Mouse (Mus musculus) embryo, embryonic 10.5 days (tissue): ENCODE results near the gene Olfr1459.

ENCODE experiments used
- DNase-seq: peaks from one replicate; pipeline ENCODE4 v3.0.0-alpha.2; 2015; ENCODE audit warnings: low spot score

The Olfr1459 gene

DNA sequence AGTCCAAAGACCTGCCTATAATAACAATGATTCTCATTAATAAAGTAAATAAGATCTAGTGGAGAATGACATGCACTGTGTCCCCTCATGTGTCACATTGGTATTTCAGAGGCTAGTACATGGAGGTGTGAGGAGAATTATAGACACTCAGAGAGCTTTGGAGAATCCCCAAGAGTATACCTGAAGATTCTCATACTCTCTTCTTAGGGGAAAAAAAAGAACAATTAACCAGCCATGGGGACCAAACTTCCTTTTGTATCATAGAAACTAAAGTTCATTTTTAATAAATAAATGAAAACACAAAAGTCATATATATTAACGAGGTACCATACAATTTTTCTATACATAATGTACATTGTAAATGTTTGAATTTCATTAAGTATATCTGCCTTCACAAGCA lies at the start of gene Olfr1459:
Olfr1459 (minus strand) TSS at position 101 of the 400 bp plus-strand sequence.
- DNase-seq, result no peak

DNA sequence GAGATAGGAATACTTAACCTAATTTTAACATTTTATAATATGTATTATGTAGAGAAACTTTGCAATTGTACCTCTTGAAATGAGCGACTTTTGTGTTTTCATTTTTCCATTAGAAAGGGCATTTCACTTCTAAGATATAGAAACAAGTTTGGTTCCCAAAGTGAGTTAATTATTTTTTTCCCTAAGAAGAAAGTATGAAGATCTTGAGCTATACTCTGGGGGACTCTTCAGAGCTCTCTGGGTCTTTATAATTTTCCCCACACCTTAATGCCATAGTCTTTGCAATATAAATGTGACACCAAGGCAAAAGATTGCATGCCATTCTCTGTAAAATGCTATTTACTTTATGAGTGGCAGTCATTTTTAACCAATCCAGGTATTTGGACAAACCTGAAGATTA lies 36.1 kb upstream of the Olfr1459 start, which contains the start of gene Olfr1462:
Olfr1462 (plus strand) TSS at position 301 of the 400 bp plus-strand sequence.
- DNase-seq, result no peak

DNA sequence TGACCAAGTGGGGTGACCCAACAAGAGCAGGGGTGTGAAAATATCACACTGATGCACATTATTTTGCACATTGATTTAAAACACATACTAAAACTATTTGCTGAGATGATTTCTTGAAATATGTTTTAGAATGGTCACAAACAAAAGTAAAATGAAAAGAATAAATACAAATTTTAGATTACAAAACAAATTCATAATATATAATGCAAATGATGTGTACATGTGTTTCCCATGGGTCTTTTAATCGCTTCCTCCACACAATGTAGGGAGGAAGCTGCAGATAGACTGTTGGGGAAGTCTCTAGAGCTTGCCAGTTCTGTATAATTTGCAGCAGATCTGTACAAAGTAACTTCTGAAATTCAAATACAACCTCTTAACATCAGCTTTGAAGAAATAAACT lies 13.4 kb upstream of the Olfr1459 start, which contains the start of gene Olfr1461:
Olfr1461 (plus strand) TSS at position 301 of the 400 bp plus-strand sequence.
- DNase-seq, result no peak

DNA sequence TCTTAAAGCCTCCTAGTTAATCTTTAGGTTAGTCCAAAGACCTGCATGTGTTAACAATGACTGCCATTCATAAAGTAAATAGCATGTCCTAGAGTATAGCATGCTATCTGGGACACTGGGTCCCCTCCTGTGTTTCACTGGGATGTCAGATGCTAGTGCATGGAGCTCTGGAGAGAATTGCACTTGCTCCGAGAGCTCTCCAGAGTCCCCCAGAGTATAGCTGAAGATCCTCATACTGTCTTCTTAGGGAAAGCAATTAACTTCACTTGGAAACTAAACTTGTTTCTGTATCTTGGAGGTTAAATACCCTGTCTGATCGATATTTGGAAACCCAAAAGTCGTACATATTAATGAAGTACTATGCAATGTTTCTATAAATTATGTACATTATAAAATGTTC lies 42.7 kb downstream of the Olfr1459 start, which contains the start of gene Olfr1458:
Olfr1458 (minus strand) TSS at position 101 of the 400 bp plus-strand sequence.
- DNase-seq, result no peak

DNA sequence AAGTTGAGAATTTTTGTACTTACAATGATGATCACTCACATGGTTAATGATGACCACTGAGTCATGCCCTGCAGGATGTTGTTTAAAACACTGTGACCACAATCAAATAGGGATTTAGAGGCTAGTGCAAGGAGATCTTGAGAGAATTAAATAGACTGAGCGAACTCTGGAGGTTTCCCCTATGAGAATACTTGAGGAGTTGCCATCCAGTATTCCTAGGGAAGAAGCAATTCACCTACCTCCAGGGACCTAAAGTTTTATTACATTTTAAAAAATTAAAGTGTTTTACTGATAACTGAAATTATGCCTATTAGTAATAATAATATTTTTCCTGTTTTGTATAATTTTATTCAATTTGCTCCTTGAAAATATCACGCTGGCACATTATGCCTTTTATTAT lies 51.6 kb downstream of the Olfr1459 start, which contains the start of gene Olfr1457:
Olfr1457 (minus strand) TSS at position 101 of the 400 bp plus-strand sequence.
- no peak for DNase-seq

DNA sequence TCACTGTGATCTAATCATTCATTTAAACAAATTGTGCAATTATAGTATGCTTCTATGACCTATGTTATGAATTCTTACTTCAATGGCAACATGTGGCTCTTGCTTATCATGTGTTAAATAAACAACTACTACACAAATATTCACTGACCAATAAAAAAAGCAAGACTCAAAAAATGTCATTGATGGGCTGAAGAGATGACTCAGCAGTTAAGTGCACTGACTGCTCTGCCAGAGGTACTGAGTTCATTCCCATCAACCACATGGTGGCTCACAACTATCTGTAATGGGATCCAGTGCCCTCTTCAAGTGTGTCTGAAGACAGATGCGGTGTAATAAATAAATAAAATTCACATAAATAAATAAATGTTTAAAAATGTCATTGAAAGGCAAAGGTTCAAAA lies 55.4 kb downstream of the Olfr1459 start:
- no peak for DNase-seq
